Mouse (Mus musculus) MEL (cell line): ENCODE data around the gene Smyd1. TPM values are rescaled to one million over a fixed set of nuclear protein-coding genes. Genes with fewer than 3 reads are reported as not detected.
"Not testable (repeated sequence)": the region's sequence is repeated elsewhere in the genome, so short reads cannot be mapped to it uniquely, and the experiment has no call there.

Experiments used
- DNase-seq: peaks from one replicate; pipeline ENCODE4 v3.0.0; 2011; ENCODE audit warnings: low read depth, low spot score
- H3K27ac ChIP-seq: 2 replicates; pipeline ENCODE4 v1.5.1; 2012; ENCODE audit warnings: low read depth, mild to moderate bottlenecking, control low read depth, low read length, moderate library complexity; ENCODE audit not compliant: control insufficient read depth
- H3K27me3 ChIP-seq, 2 experiments: fragments of 150-350 bp in 1 of 2; sonication (generic) in 1 of 2; 2 replicates each; pipeline ENCODE4 v1.6.1; 2012; ENCODE audit warnings: low read length in 2 of 2, mild to moderate bottlenecking in 2 of 2, improper control_type of control experiment in 1 of 2, moderate library complexity in 1 of 2; ENCODE audit not compliant: insufficient read depth in 2 of 2, control insufficient read depth in 1 of 2
- H3K36me3 ChIP-seq, 2 experiments: 2 replicates each; pipeline ENCODE4 v1.6.1; 2012 to 2014; ENCODE audit warnings: low read length in 2 of 2, improper control_type of control experiment in 1 of 2, inconsistent platforms in 1 of 2, mild to moderate bottlenecking in 1 of 2; ENCODE audit not compliant: insufficient read depth in 2 of 2, control insufficient read depth in 1 of 2
- H3K4me1 ChIP-seq, 2 experiments: fragments of 150-350 bp in 1 of 2; sonication (generic) in 1 of 2; 2 replicates each; pipeline ENCODE4 v1.6.1; 2012; ENCODE audit warnings: low read length in 2 of 2, improper control_type of control experiment in 1 of 2, mild to moderate bottlenecking in 1 of 2; ENCODE audit not compliant: insufficient read depth in 2 of 2, control insufficient read depth in 1 of 2
- H3K4me3 ChIP-seq, 2 experiments: fragments of 150-350 bp in 1 of 2; sonication (generic) in 1 of 2; 2 replicates each; pipeline ENCODE4 v1.5.1; 2012; ENCODE audit warnings: low read depth in 2 of 2, low read length in 2 of 2, mild to moderate bottlenecking in 2 of 2, moderate library complexity in 2 of 2, control low read depth in 1 of 2, improper control_type of control experiment in 1 of 2; ENCODE audit not compliant: control insufficient read depth in 1 of 2, insufficient read depth in 1 of 2
- H3K79me2 ChIP-seq: 2 replicates; pipeline ENCODE4 v1.6.1; 2012; ENCODE audit warnings: mild to moderate bottlenecking, low read length, moderate library complexity; ENCODE audit not compliant: control insufficient read depth, poor library complexity, insufficient read depth
- H3K9ac ChIP-seq: 2 replicates; pipeline ENCODE4 v1.6.1; 2012; ENCODE audit warnings: low read depth, mild to moderate bottlenecking, control low read depth, low read length, moderate library complexity; ENCODE audit not compliant: control insufficient read depth, poor library complexity, severe bottlenecking
- H3K9me3 ChIP-seq: fragments of 150-350 bp; sonication (generic); replicated peaks from 2 replicates; pipeline ENCODE4 v1.6.1; 2012; ENCODE audit warnings: mild to moderate bottlenecking, low read length, improper control_type of control experiment, moderate library complexity; ENCODE audit not compliant: insufficient read depth
- BHLHE40 ChIP-seq: IDR thresholded peaks from 2 replicates; pipeline ENCODE4 v1.6.1; 2012; ENCODE audit warnings: low read depth, mild to moderate bottlenecking, inconsistent platforms, low read length, improper control_type of control experiment, borderline replicate concordance
- CHD2 ChIP-seq: IDR thresholded peaks from 2 replicates; pipeline ENCODE4 v1.6.1; 2011; ENCODE audit warnings: low read length, improper control_type of control experiment
- GABPA ChIP-seq: IDR thresholded peaks from 2 replicates; pipeline ENCODE4 v1.6.1; 2012; ENCODE audit warnings: low read depth, mild to moderate bottlenecking, inconsistent platforms, low read length, improper control_type of control experiment, moderate library complexity
- GATA1 ChIP-seq: IDR thresholded peaks from 2 replicates; pipeline ENCODE4 v1.6.1; 2011; ENCODE audit warnings: low read depth, low read length, improper control_type of control experiment
- MAFK ChIP-seq: IDR thresholded peaks from 2 replicates; pipeline ENCODE4 v1.6.1; 2011; ENCODE audit warnings: low read depth, mild to moderate bottlenecking, low read length, improper control_type of control experiment, borderline replicate concordance
- MXI1 ChIP-seq: IDR thresholded peaks from 2 replicates; pipeline ENCODE4 v1.6.1; 2011; ENCODE audit warnings: mild to moderate bottlenecking, low read depth, low read length, improper control_type of control experiment
- MYB ChIP-seq: IDR thresholded peaks from 2 replicates; pipeline ENCODE4 v1.6.1; 2011; ENCODE audit warnings: mild to moderate bottlenecking, low read depth, low read length, improper control_type of control experiment
- POLR2A ChIP-seq, 2 experiments: IDR thresholded peaks; 2 replicates each; pipeline ENCODE4 v1.6.1; 2011 to 2012; ENCODE audit warnings: low read length in 2 of 2, mild to moderate bottlenecking in 2 of 2, control low read depth in 1 of 2, improper control_type of control experiment in 1 of 2, low read depth in 1 of 2, moderate library complexity in 1 of 2; ENCODE audit not compliant: control insufficient read depth in 1 of 2, insufficient read depth in 1 of 2, poor library complexity in 1 of 2
- POLR2AphosphoS5 ChIP-seq: IDR thresholded peaks from 2 replicates; pipeline ENCODE4 v1.6.1; 2012; ENCODE audit warnings: low read depth, borderline replicate concordance, mild to moderate bottlenecking, inconsistent platforms, low read length, moderate library complexity, mixed read lengths
- RAD21 ChIP-seq: IDR thresholded peaks from 2 replicates; pipeline ENCODE4 v1.6.1; 2011; ENCODE audit warnings: mild to moderate bottlenecking, low read depth, low read length, improper control_type of control experiment
- SMC3 ChIP-seq: IDR thresholded peaks from 2 replicates; pipeline ENCODE4 v1.6.1; 2011; ENCODE audit warnings: low read depth, low read length, improper control_type of control experiment
- ZNF384 ChIP-seq: IDR thresholded peaks from 2 replicates; pipeline ENCODE4 v1.6.1; 2012; ENCODE audit warnings: low read depth, mild to moderate bottlenecking, inconsistent platforms, low read length, improper control_type of control experiment
- polyA plus RNA-seq, 2 experiments: library from polyadenylated mRNA; stranded (reverse) in 1 of 2; unstranded in 1 of 2; fragments of >175 nt in 1 of 2; fragments of >200 nt in 1 of 2; gene quantifications; 2 replicates each; pipeline versions ENCODE4 v1.2.1 to v1.2.4; 2012; ENCODE audit warnings: low replicate concordance in 2 of 2, low read depth in 1 of 2; ENCODE audit not compliant: insufficient read length in 2 of 2, insufficient read depth in 1 of 2, missing spikeins in 1 of 2
- total RNA-seq: library from RNA; depleted of rRNA; stranded (reverse); fragments of 300-350 nt; gene quantifications from 2 replicates; pipeline ENCODE4 v1.2.3, GENCODE M21; 2012

Gene Smyd1
- total and polyA plus RNA-seq, 3 experiments: 0.19 TPM; not detected in 2

- Histone ChIP-seq H3K4me3 (no peak overlapping the region), H3K9me3 (no peaks in the 10 kb centered on the region), H3K27me3 (no peaks in the 10 kb centered on the region; a peak in 1 of 4 replicates), H3K79me2 (no peaks in the 10 kb centered on the region), H3K9ac (no peak overlapping the region), H3K4me1 (no peaks in the 10 kb centered on the region), H3K36me3 (no peaks in the 10 kb centered on the region), H3K27ac (no peak overlapping the region)
- no peak for TF ChIP-seq RAD21
- no peak for TF ChIP-seq POLR2A (IDR thresholded peaks at IDR 0.05; ENCODE audit: control insufficient read depth in 1 of 2, insufficient read depth in 1 of 2, low read depth in 1 of 2, low read length in 2 of 2, poor library complexity in 1 of 2)
- TF ChIP-seq ZNF384: no peak
- no peak for TF ChIP-seq SMC3
- TF ChIP-seq MYB: no peak
- no peak for TF ChIP-seq GABPA
- TF ChIP-seq MAFK: no peak
- TF ChIP-seq POLR2AphosphoS5: no peak
- TF ChIP-seq MXI1: no peak
- DNase-seq: no peak
Observed at GRCm38 (mm10) chr6:71333578-71334273, 11.7 kb upstream of the Smyd1 start.

- no peak overlapping the region for H3K27ac ChIP-seq
- no peaks in the 10 kb centered on the region for H3K79me2 ChIP-seq
- H3K36me3 ChIP-seq: no peaks in the 10 kb centered on the region
- no peak overlapping the region for H3K4me3 ChIP-seq
- DNase-seq: no peak
- H3K4me1 ChIP-seq: no peaks in the 10 kb centered on the region
- no peaks in the 10 kb centered on the region; a peak in 1 of 4 replicates for H3K27me3 ChIP-seq
- no peaks in the 10 kb centered on the region for H3K9me3 ChIP-seq
- no peak overlapping the region for H3K9ac ChIP-seq
- no peak for TF ChIP-seq BHLHE40
- TF ChIP-seq CHD2: no peak
Observed at GRCm38 (mm10) chr6:71333031-71333430, 11.0 kb upstream of the Smyd1 start.

- Histone ChIP-seq H3K79me2 (no peaks in the 10 kb centered on the region), H3K4me1 (no peaks in the 10 kb centered on the region), H3K9ac (no peak overlapping the region), H3K27ac (no peak overlapping the region), H3K36me3 (no peaks in the 10 kb centered on the region), H3K27me3 (no peaks in the 10 kb centered on the region; a peak in 1 of 4 replicates), H3K9me3 (no peaks in the 10 kb centered on the region), H3K4me3 (no peak overlapping the region)
- DNase-seq: no peak
- no peak for TF ChIP-seq GATA1
- TF ChIP-seq, all 39 proteins: peak for 0
Observed at GRCm38 (mm10) chr6:71332236-71332965, 10.4 kb upstream of the Smyd1 start.

GRCm38 (mm10) chr6:71331491-71331890 is 9.5 kb upstream of the Smyd1 start:
- not testable (repeated sequence) for DNase-seq, H3K4me3 ChIP-seq, H3K36me3 ChIP-seq, H3K79me2 ChIP-seq, H3K9ac ChIP-seq, H3K4me1 ChIP-seq, H3K27me3 ChIP-seq, H3K9me3 ChIP-seq, H3K27ac ChIP-seq
